Mouse (Mus musculus) C2C12 (cell line): ENCODE data around the gene Epha4.

Experiments used
- CTCF ChIP-seq: IDR thresholded peaks from one replicate; pipeline ENCODE4 v1.5.1; 2011; ENCODE audit not compliant: control insufficient read depth, insufficient read depth, insufficient read length
- USF1 ChIP-seq: IDR thresholded peaks from one replicate; pipeline ENCODE4 v1.6.1; 2011; ENCODE audit warnings: low read depth, mild to moderate bottlenecking, control low read depth, moderate library complexity

DNA sequence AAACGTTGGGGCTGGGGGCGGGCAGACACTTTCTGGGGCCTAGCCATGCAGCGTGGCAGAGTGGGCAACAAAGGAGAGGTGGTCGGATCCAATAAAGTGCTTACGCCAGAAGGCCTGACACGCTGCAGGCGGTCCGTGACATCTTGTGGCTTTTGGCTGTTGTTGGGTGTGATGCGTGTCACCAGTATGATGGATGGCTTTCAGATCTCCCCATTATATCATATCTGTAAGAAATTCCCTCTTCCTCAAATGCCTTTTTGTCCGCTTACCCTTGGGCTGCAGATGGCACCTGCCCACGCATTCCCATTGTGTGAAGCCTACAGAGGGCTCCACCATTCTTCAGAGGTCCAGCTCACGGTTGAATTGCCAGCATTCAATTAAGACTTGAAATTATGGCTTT, 25.1 kb upstream of the Epha4 start:
- TF ChIP-seq CTCF (no peak), USF1 (no peak)
